Mouse (Mus musculus) Patski (cell line): ENCODE results near the gene Als2. TPM values are rescaled to one million over a fixed set of nuclear protein-coding genes. Genes with fewer than 3 reads are reported as not detected.

Experiments
- ATAC-seq: fragments of 100-300 bp; one replicate; pipeline ENCODE4 v1.8.0; 2021
- CTCF ChIA-PET: fragments of 350-600 bp; sonication (Branson Sonifier 250); formaldehyde crosslinking; loops from one replicate; lab custom pipeline; 2022; ENCODE audit warnings: inconsistent platforms; lab: Charles Lee
- POLR2A ChIA-PET: fragments of 350-600 bp; sonication (Branson Sonifier 250); formaldehyde crosslinking; loops from one replicate; lab custom pipeline; 2022; ENCODE audit warnings: antibody characterized with exemption, inconsistent platforms; lab: Charles Lee
- DNase-seq: peaks from one replicate; pipeline ENCODE4 v3.0.0-alpha.2; 2011; ENCODE audit warnings: low read depth, low spot score
- H3K27me3 ChIP-seq: fragments of 371-371 bp; one replicate; pipeline ENCODE4 v1.5.1; 2021
- CTCF ChIP-seq: fragments of 100-300 bp; IDR thresholded peaks from one replicate; pipeline ENCODE4 v1.5.1; 2021
- in situ Hi-C: fragments of 300-500 bp; cut with MboI; formaldehyde crosslinking; loops from 3 replicates; pipeline ENCODE4 v1.11.1; 2018; ENCODE audit warnings: low pct_unique_long_range_greater_than_20kb, mixed read lengths
- polyA plus RNA-seq: library from polyadenylated mRNA; unstranded; gene quantifications from one replicate; pipeline ENCODE4 v1.2.3, GENCODE M21; 2021

Als2 gene
- polyA plus RNA-seq, 1 experiment from 2014 or later, result 19.0 TPM

GRCm38 (mm10) chr1:59215446-59215845 lies 21.6 kb downstream of the Als2 start:
- no peak for TF ChIP-seq CTCF

GRCm38 (mm10) chr1:59212951-59213350 lies 24.1 kb downstream of the Als2 start:
- no peaks in the 10 kb centered on the region for H3K27me3 ChIP-seq
- no peak for TF ChIP-seq CTCF
- ATAC-seq, result no peak
- in situ Hi-C loops, result no loop called here
- ChIA-PET POLR2A (no interaction called here), CTCF (no interaction called here)
- no peak for DNase-seq

More at GRCm38 (mm10) chr1:59215446-59215845, 21.6 kb downstream of the Als2 start:
- in situ Hi-C loops, result no loop called here
- DNase-seq (no peak), ATAC-seq (no peak)
- ChIA-PET POLR2A (interaction anchor here (1.5 kb wide), 1 partner anchor 12 kb away, joined by 3 read pairs; no protein-coding TSS in a partner anchor), CTCF (interaction anchor here (1.0 to 1.4 kb wide), 2 partner anchors 9 to 10 kb away, joined by 3 to 4 read pairs; no protein-coding TSS in a partner anchor)
- H3K27me3 ChIP-seq, result no peaks in the 10 kb centered on the region

GRCm38 (mm10) chr1:59212076-59212779 lies 24.8 kb downstream of the Als2 start:
- ChIA-PET CTCF (interaction anchor here (1.5 kb wide), 1 partner anchor 13 kb away, joined by 5 read pairs; no protein-coding TSS in a partner anchor), POLR2A (no interaction called here)
- ATAC-seq (no peak), DNase-seq (no peak)
- TF ChIP-seq CTCF, result no peak
- H3K27me3 ChIP-seq, result no peaks in the 10 kb centered on the region
- in situ Hi-C loops, result no loop called here

GRCm38 (mm10) chr1:59211651-59212050 lies 25.4 kb downstream of the Als2 start:
- CTCF ChIA-PET, result interaction anchor here (1.0 to 1.5 kb wide), 2 partner anchors 12 to 25 kb away, joined by 3 to 5 read pairs; partner anchors contain the start of gene Als2
- no peak for TF ChIP-seq CTCF
- no peak for DNase-seq
- H3K27me3 ChIP-seq, result no peaks in the 10 kb centered on the region
- in situ Hi-C loops, result no loop called here
- no peak for ATAC-seq
- POLR2A ChIA-PET, result interaction anchor here (0.8 kb wide), 1 partner anchor 24 kb away, joined by 3 read pairs; no protein-coding TSS in a partner anchor

GRCm38 (mm10) chr1:59208331-59208730 lies 28.7 kb downstream of the Als2 start:
- POLR2A ChIA-PET, result no interaction called here
- no peaks in the 10 kb centered on the region for H3K27me3 ChIP-seq
- in situ Hi-C loops, result no loop called here
- DNase-seq (no peak), ATAC-seq (no peak)
- no peak for TF ChIP-seq CTCF
- CTCF ChIA-PET, result interaction anchor here (1.1 to 1.7 kb wide), 5 partner anchors 9 to 30 kb away, joined by 3 to 5 read pairs (median 4); partner anchors contain the start of gene Als2

GRCm38 (mm10) chr1:59204489-59204888 lies 32.5 kb downstream of the Als2 start:
- CTCF ChIA-PET, result interaction anchor here (1.7 kb wide), 1 partner anchor 17 kb away, joined by 5 read pairs; no protein-coding TSS in a partner anchor
- H3K27me3 ChIP-seq, result no peaks in the 10 kb centered on the region
- in situ Hi-C loops, result no loop called here
- POLR2A ChIA-PET, result interaction anchor here (0.6 kb wide), 1 partner anchor 459 kb away, joined by 3 read pairs; no protein-coding TSS in a partner anchor
- DNase-seq (no peak), ATAC-seq (no peak)
- TF ChIP-seq CTCF, result no peak

GRCm38 (mm10) chr1:59202367-59202766 lies 34.7 kb downstream of the Als2 start:
- in situ Hi-C loops, result no loop called here
- no peak for TF ChIP-seq CTCF
- DNase-seq (no peak), ATAC-seq (no peak)
- POLR2A ChIA-PET, result no interaction called here
- CTCF ChIA-PET, result interaction anchor here (1.2 to 1.5 kb wide), 3 partner anchors 13 to 25 kb away, joined by 3 to 4 read pairs (median 3); no protein-coding TSS in a partner anchor
- H3K27me3 ChIP-seq, result no peaks in the 10 kb centered on the region

- CTCF ChIA-PET, result interaction anchor here (1.4 kb wide), 1 partner anchor 12 kb away, joined by 3 read pairs; no protein-coding TSS in a partner anchor
- no peak for TF ChIP-seq CTCF
- DNase-seq (no peak), ATAC-seq (no peak)
- POLR2A ChIA-PET, result no interaction called here
- in situ Hi-C loops, result no loop called here
- no peaks in the 10 kb centered on the region for H3K27me3 ChIP-seq
Measured at GRCm38 (mm10) chr1:59201561-59201960, 35.5 kb downstream of the Als2 start.

GRCm38 (mm10) chr1:59200960-59201359 lies 36.1 kb downstream of the Als2 start:
- POLR2A ChIA-PET, result no interaction called here
- no peak for DNase-seq
- in situ Hi-C loops, result no loop called here
- TF ChIP-seq CTCF, result no peak
- CTCF ChIA-PET, result interaction anchor here (1.4 kb wide), 1 partner anchor 11 kb away, joined by 3 read pairs; no protein-coding TSS in a partner anchor
- H3K27me3 ChIP-seq, result no peaks in the 10 kb centered on the region
- no peak for ATAC-seq

- H3K27me3 ChIP-seq, result no peaks in the 10 kb centered on the region
- ATAC-seq, result no peak
- ChIA-PET CTCF (interaction anchor here (0.8 kb wide), 1 partner anchor 146 kb away, joined by 3 read pairs; no protein-coding TSS in a partner anchor), POLR2A (no interaction called here)
- TF ChIP-seq CTCF, result no peak
- in situ Hi-C loops, result no loop called here
- no peak for DNase-seq
Measured at GRCm38 (mm10) chr1:59194979-59195378, 42.1 kb downstream of the Als2 start.

- ATAC-seq (no peak), DNase-seq (no peak)
- H3K27me3 ChIP-seq, result no peaks in the 10 kb centered on the region
- ChIA-PET CTCF (interaction anchor here (0.8 kb wide), 1 partner anchor 10 kb away, joined by 4 read pairs; no protein-coding TSS in a partner anchor), POLR2A (interaction anchor here (1.4 kb wide), 1 partner anchor 24 kb away, joined by 3 read pairs; no protein-coding TSS in a partner anchor)
- in situ Hi-C loops, result no loop called here
- no peak for TF ChIP-seq CTCF
Measured at GRCm38 (mm10) chr1:59187786-59188185, 49.2 kb downstream of the Als2 start.
